15 mouse cellular contexts compared by ENCODE assay signal in genomic region chr2:103192591-103192990, GRCm38 (mm10).
"Had no signal": no experiment of that assay in that cellular context is flagged by ENCODE, and none has a peak within 500 bp of the region (broad histone marks: within the 10 kb centered on the region; RNA-seq: fewer than 3 reads in every experiment).

No protein-coding gene starts in this region.

- DNase-seq: cerebellum, adult 8-10 months; cerebellum, adult 9-10 months; cerebellum, adult 9-11 months; cerebellum, postnatal 10 days; cerebellum, postnatal 25 days; cerebellum, postnatal 36 days; embryo, embryonic 11 days; forebrain, postnatal 0 days; gastrocnemius, adult 2 months; gastrocnemius, postnatal 10 days; gastrocnemius, postnatal 14 days; gastrocnemius, postnatal 25 days; gastrocnemius, postnatal 36 days; heart, adult 18-20 months; heart, adult 2 months had no signal
